Mouse (Mus musculus) midbrain, postnatal 0 days (tissue): Measurements from ENCODE around the gene Aip. TPM values are rescaled to one million over a fixed set of nuclear protein-coding genes. Genes with fewer than 3 reads are reported as not detected.

ENCODE experiments used
- ATAC-seq: fragments of 200-750 bp; cut with Nextera tagmentation; 2 replicates; pipeline ENCODE4 v1.8.0; 2017; ENCODE audit warnings: moderate number of reproducible peaks, mild to moderate bottlenecking, moderate TSS enrichment, moderate library complexity; ENCODE audit not compliant: low FRiP score
- DNase-seq: peaks from one replicate; pipeline ENCODE4 v3.0.0-alpha.2; 2015; ENCODE audit warnings: low spot score
- H3K27ac ChIP-seq: fragments of 300-500 bp; sonication (generic); 2 replicates; pipeline ENCODE4 v1.5.1; 2014; ENCODE audit warnings: low read depth, mild to moderate bottlenecking, low read length, mixed read lengths
- H3K27me3 ChIP-seq: fragments of 300-500 bp; sonication (generic); 2 replicates; pipeline ENCODE4 v1.6.1; 2014; ENCODE audit warnings: low read length, control low read depth, mixed read lengths; ENCODE audit not compliant: insufficient read depth
- H3K36me3 ChIP-seq: fragments of 300-500 bp; sonication (generic); 2 replicates; pipeline ENCODE4 v1.6.1; 2014; ENCODE audit warnings: low read length, control low read depth, mixed read lengths; ENCODE audit not compliant: insufficient read depth
- H3K4me1 ChIP-seq: fragments of 300-500 bp; sonication (generic); 2 replicates; pipeline ENCODE4 v1.6.1; 2014; ENCODE audit warnings: mild to moderate bottlenecking, control low read depth, antibody characterized with exemption, low read length, mixed read lengths; ENCODE audit not compliant: insufficient read depth
- H3K4me2 ChIP-seq: fragments of 300-500 bp; sonication (generic); 2 replicates; pipeline ENCODE4 v1.6.1; 2014; ENCODE audit warnings: low read depth, mild to moderate bottlenecking, low read length, mixed read lengths; ENCODE audit not compliant: poor library complexity, severe bottlenecking
- H3K4me3 ChIP-seq: fragments of 300-500 bp; sonication (generic); 2 replicates; pipeline ENCODE4 v1.5.1; 2014; ENCODE audit warnings: low read depth, mild to moderate bottlenecking, low read length, moderate library complexity
- H3K9ac ChIP-seq: fragments of 300-500 bp; sonication (generic); replicated peaks from 2 replicates; pipeline ENCODE4 v1.6.1; 2014; ENCODE audit warnings: mild to moderate bottlenecking, low read length, moderate library complexity, mixed read lengths; ENCODE audit not compliant: poor library complexity, severe bottlenecking
- H3K9me3 ChIP-seq: fragments of 300-500 bp; sonication (generic); 2 replicates; pipeline ENCODE4 v1.6.1; 2016; ENCODE audit warnings: low read length, control low read depth
- CTCF ChIP-seq: IDR thresholded peaks from 2 replicates; pipeline ENCODE4 v1.5.1; 2016; ENCODE audit warnings: antibody characterized with exemption, mild to moderate bottlenecking
- WGBS: fragments of 180-500 bp; shearing (Covaris S2); extraction: QIAGEN DNeasy Blood & Tissue Kit; methylation state at CpG from one replicate; pipeline ENCODE4 v1.1.7; 2014; 5-methylcytosine and 5-hydroxymethylcytosine counted together
- polyA plus RNA-seq: library from polyadenylated mRNA; unstranded; fragments of >200 nt; fragmentation: Nextera tagmentation; extraction: Ambion mirVana; gene quantifications from 2 replicates; pipeline ENCODE4 v1.2.1, GENCODE M21; 2015
- total RNA-seq: library from RNA; depleted of rRNA; stranded (reverse); fragments of >200 nt; gene quantifications from 2 replicates; pipeline ENCODE4 v1.2.3, GENCODE M21; 2014

Gene Aip
- total and polyA plus RNA-seq, 2 experiments from 2014 or later = 49.9 to 87.7 TPM

- H3K27me3 ChIP-seq = no peaks in the 10 kb centered on the region
- no peaks in the 10 kb centered on the region for H3K9me3 ChIP-seq
- peak overlapping the region; percentile 41 for H3K4me3 ChIP-seq
- no peaks in the 10 kb centered on the region for H3K4me1 ChIP-seq
- peak overlapping the region; percentile 91 for H3K27ac ChIP-seq
- DNase-seq (peak; percentile 99), ATAC-seq (peak; percentile 93)
- H3K36me3 ChIP-seq = 0 out of 2 replicates have a peak, but pooled peaks cover 3% of the 10 kb centered on the region
- WGBS = under 1% methylated on average over 32 of the region's 43 CpGs
- peak overlapping the region; percentile 75 for H3K4me2 ChIP-seq
- peak overlapping the region; percentile 80 for H3K9ac ChIP-seq
- TF ChIP-seq CTCF = peak; percentile 98
These were observed 43.7 kb upstream of the Aip start for GRCm38 (mm10) chr19:4169378-4169784.

- Histone ChIP-seq H3K27me3 (no peaks in the 10 kb centered on the region), H3K9ac (no peak overlapping the region), H3K27ac (no peak overlapping the region), H3K4me3 (no peak overlapping the region), H3K9me3 (no peaks in the 10 kb centered on the region), H3K4me1 (peaks cover 6% of the 10 kb centered on the region; the same call in 1 of the 2 replicates), H3K36me3 (0 out of 2 replicates have a peak, but pooled peaks cover 3% of the 10 kb centered on the region), H3K4me2 (no peak overlapping the region)
- 74% methylated on average over 9 of the region's 9 CpGs for WGBS
- ATAC-seq (no peak), DNase-seq (no peak)
- TF ChIP-seq CTCF = no peak
These were observed 41.2 kb upstream of the Aip start for GRCm38 (mm10) chr19:4166678-4167476.

GRCm38 (mm10) chr19:4164721-4165120 is 39.1 kb upstream of the Aip start:
- Histone ChIP-seq H3K9me3 (no peaks in the 10 kb centered on the region), H3K9ac (no peak overlapping the region), H3K36me3 (peaks cover 14% of the 10 kb centered on the region), H3K27me3 (no peaks in the 10 kb centered on the region), H3K4me1 (peaks cover 6% of the 10 kb centered on the region; the same call in 1 of the 2 replicates), H3K4me2 (no peak overlapping the region), H3K4me3 (no peak overlapping the region), H3K27ac (no peak overlapping the region)
- 81% methylated on average over 2 of the region's 2 CpGs for WGBS
- no peak for DNase-seq
- TF ChIP-seq CTCF = no peak
- ATAC-seq = no peak

- DNase-seq (no peak), ATAC-seq (no peak)
- Histone ChIP-seq H3K9ac (no peak overlapping the region), H3K27me3 (no peaks in the 10 kb centered on the region), H3K27ac (peak overlapping the region; percentile 71), H3K4me1 (peaks cover 6% of the 10 kb centered on the region; the same call in 1 of the 2 replicates), H3K9me3 (no peaks in the 10 kb centered on the region), H3K4me3 (no peak overlapping the region), H3K36me3 (peaks cover 20% of the 10 kb centered on the region), H3K4me2 (no peak overlapping the region)
- no peak for TF ChIP-seq CTCF
- WGBS = 91% methylated on average over 3 of the region's 3 CpGs
These were observed 38.4 kb upstream of the Aip start for GRCm38 (mm10) chr19:4164100-4164499.

- WGBS = 27% methylated on average over 4 of the region's 4 CpGs
- H3K4me2 ChIP-seq = peak overlapping the region; percentile 91
- H3K4me3 ChIP-seq = peak overlapping the region; percentile 69
These were observed 37.9 kb upstream of the Aip start for GRCm38 (mm10) chr19:4163543-4163887.

More at GRCm38 (mm10) chr19:4163543-4163887, 37.9 kb upstream of the Aip start:
- Histone ChIP-seq H3K36me3 (peaks cover 25% of the 10 kb centered on the region), H3K9ac (peak overlapping the region; percentile 29; the same call in 1 of the 2 replicates), H3K27me3 (no peaks in the 10 kb centered on the region), H3K9me3 (no peaks in the 10 kb centered on the region), H3K27ac (peak overlapping the region; percentile 71), H3K4me1 (peaks cover 6% of the 10 kb centered on the region; the same call in 1 of the 2 replicates)
- DNase-seq (no peak), ATAC-seq (peak; percentile 1; the same call in 1 of the 2 replicates)
- no peak for TF ChIP-seq CTCF
